Mouse (Mus musculus) small intestine, adult 2 months (tissue): ENCODE data around the gene Alyref.

Experiments used
- CTCF ChIP-seq: fragments of 200-500 bp; IDR thresholded peaks from 2 replicates; pipeline ENCODE4 v1.5.1; 2012; ENCODE audit warnings: low read depth, mild to moderate bottlenecking, control low read depth, inconsistent platforms, low read length, moderate library complexity, mixed read lengths; ENCODE audit not compliant: insufficient replicate concordance, insufficient read length; ENCODE audit errors: extremely low read depth
- POLR2A ChIP-seq: fragments of 200-500 bp; IDR thresholded peaks from 2 replicates; pipeline ENCODE4 v1.6.1; 2012; ENCODE audit warnings: low read depth, mild to moderate bottlenecking, control low read depth, inconsistent platforms, low read length, moderate library complexity

- TF ChIP-seq CTCF, result no peak
- TF ChIP-seq POLR2A, result no peak
Observed at GRCm38 (mm10) chr11:120629911-120630310, 31.7 kb upstream of the Alyref start.
